Mouse (Mus musculus) frontal cortex, postnatal 36 days (tissue): ENCODE results near the gene Egr4.

Experiments used
- DNase-seq, 2 experiments: peaks; one replicate each; pipeline ENCODE4 v3.0.0; 2022; ENCODE audit warnings: low spot score in 2 of 2

Egr4 gene

DNA sequence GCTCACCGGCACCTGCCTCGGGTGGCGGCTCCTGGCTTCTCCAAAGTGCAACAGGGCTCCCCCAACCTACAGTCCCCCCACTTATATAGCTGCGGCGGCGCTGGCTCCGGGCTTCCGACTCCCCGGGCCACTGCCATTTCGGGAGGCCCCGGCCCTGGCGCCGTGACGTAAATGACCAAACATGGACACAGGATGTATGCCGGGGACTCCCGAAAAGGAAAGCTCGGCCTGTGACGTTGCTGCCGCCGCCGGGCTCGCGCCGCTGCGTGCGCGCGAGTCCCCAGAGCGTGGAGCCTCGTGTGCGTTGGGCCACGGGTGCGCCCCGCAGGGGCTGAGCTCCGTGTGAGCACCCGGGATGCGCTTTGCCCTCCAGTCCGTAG lies at the start of gene Egr4:
Egr4 (minus strand) TSS at position 59 of the 380 bp plus-strand sequence.
- DNase-seq: peak; percentile 91 to 93

GRCm38 (mm10) chr6:85562374-85562773 lies 49.0 kb upstream of the Egr4 start:
- DNase-seq: no peak

GRCm38 (mm10) chr6:85547642-85548041 lies 34.3 kb upstream of the Egr4 start:
- no peak for DNase-seq

DNA sequence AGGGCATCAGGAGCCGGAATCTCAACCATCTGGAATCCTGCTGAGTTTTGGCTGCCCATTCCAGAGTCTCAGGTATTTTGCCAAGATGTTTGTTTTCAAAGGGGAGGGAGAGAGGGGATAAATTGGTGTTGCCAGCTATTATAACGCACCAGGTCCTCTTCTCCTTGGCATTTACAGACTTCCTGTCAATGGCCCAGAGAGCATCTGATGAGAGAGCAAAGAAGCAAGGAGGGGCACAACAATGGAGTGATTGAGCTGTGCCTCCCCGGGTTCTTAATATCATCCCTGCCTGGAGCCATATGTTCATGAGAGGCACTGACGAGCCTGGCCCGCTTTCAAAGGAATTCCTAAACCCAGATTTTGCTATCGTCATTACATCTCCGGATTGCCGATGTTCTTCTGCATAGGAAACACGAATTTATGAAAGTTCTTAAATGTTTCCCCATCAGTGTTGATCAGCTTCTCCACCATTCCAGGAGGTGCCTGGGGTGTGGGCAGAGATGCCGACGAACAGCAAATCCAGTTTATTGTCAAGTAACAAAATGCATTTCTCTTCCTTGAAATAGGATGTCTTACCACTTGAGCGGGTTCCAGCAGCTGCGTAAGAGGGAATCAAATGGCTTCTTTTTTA lies 31.0 kb upstream of the Egr4 start:
- DNase-seq: peak; percentile 56 to 73

DNA sequence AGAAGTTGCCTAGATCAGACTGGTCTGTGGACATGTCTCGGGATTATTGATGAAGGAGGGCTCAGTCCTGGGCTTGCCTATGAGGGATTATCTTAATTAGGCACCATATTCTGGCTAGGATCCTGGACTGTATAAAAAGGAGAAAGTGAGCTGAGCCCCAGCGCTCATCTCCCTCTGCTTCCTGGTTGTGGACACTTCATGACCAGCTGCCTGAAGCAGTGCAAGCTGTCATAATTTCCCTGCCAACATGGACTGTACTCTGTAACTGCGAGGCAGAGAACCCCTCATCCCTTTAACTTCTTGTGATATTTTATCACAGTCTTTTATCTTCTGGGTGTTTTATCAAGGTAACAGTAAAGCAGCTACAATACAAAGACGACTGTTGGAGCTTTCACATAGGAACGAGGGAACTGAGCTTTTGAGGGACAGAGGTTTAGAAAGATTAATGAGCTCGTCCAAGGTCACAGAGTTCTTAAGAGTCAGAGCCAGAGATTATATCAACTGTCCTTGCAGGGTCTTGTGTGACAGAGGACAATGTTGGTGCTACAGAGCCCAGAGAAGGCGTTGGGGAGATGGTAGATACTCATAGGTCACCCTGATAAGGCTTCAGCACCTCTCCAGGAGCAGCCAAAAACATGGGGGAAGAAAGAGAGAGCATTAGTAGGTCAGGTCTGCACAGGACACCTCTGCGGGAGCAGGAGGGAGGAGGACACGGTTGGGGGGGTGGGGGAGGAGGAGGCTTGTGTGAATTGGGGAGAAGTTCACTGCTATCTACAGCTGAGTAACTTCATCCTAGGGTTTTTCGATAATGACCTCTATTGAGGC lies 30.2 kb upstream of the Egr4 start:
- DNase-seq: no peak

DNA sequence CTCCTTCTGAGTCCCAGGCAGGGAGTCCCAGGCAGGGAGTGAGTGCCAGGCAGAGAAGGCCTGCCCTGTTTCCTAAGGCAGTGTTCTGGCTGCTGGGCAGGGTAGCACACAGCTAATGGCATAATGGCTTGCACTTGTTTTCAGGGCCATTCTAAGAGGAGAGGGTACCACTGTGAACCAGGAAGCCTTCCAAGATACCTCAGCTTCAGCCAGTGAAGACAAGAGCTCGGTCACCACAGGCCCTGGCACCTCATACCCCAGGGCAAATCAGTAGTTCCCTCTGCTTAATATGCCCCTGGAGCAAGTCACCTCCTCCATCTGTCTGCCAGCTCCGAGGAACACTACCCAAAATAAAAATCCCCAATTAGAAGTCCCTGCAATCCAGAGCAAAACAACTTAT lies 9.4 kb upstream of the Egr4 start:
- DNase-seq: peak in 1 of 2 experiments; percentile 49

GRCm38 (mm10) chr6:85522026-85522425 lies 8.6 kb upstream of the Egr4 start:
- DNase-seq: no peak

GRCm38 (mm10) chr6:85518091-85518693 lies 4.8 kb upstream of the Egr4 start:
- DNase-seq: peak in 1 of 2 experiments; percentile 41

- no peak for DNase-seq
These were observed 2.6 kb upstream of the Egr4 start for GRCm38 (mm10) chr6:85515941-85516340.

- peak; percentile 40 to 44 for DNase-seq
These were observed 535 bp downstream of the Egr4 start for GRCm38 (mm10) chr6:85512577-85513530.

DNA sequence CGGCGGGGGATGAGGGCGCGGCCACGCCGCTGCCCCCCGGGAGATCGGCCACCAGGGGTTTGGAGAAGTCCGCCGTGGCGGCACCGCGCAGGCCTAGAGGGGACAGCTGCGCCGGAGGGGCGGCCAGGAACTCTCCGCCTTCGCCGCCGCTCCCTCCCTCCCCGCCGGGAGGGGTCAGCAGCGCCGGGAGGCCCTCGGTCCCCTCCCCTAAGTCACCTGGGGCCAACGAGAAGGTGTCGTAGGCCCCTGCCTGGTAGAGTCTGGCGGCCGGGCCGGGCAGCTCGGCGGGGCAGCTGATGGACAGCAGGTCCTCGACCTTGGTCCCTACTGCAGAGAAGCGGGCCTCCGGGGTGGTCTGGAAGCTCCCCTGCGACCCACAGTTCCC lies 1.3 kb downstream of the Egr4 start:
- no peak for DNase-seq

DNA sequence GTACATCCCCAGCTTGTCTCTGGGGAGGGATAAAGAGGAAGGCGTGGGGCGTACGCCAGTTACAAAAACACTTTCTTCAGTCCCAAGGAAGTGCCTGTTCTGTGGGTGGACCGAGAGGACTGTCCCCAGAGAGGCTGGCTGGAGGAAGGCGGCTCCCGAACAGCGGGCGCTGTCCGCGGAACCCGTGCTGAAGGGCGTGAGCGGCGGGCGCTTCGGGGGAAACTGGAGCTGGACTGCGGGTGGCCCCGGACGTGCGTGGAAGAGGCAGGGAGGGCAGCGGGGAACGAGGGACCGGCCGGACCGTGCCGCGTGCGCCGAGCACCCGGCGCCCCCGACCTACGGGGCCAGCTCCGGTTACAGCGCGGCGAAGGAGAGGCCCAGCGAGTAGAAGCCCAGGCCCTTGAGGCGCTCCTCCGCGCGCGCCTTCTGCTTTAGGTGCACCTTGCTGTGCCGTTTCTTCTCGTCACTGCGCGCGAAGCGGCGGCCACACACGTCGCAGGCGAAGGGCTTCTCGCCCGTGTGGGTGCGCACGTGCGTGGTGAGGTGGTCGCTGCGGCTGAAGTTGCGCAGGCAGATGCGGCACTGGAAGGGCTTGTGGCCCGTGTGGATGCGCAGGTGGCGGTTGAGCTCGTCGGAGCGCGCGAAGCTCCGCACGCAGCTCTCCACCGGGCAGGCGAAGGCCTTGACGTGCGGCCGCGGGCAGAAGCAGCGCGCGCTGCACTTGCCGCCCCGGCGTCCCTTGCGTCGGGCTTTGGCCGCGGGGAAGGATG lies 1.9 kb downstream of the Egr4 start:
- peak; percentile 25 to 44 for DNase-seq

DNA sequence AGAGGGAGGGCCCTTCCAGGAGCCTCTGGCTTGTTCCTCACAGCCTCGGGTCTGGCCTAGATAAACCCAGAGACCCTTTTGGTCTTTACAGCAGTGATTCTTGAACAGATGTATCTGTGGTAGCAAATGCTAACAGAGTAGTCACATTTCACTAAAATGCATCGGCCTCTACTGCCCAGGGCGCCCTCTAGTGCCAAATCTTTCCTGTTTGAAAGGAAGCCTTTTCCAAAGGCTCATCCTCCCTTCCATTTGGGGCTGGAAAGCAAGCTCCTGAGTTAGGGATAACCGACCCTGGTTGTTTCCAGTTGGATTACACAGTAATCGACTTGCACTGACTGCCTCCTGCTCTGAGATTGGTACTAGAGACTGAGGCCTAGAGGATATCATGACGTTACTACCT lies 2.9 kb downstream of the Egr4 start:
- DNase-seq: peak; percentile 76 to 90

- DNase-seq: peak in 1 of 2 experiments; percentile 19
These were observed 4.8 kb downstream of the Egr4 start for GRCm38 (mm10) chr6:85508602-85509001.

- DNase-seq: peak in 1 of 2 experiments; percentile 36
These were observed 8.5 kb downstream of the Egr4 start for GRCm38 (mm10) chr6:85504908-85505307.

GRCm38 (mm10) chr6:85502911-85503250 lies 10.5 kb downstream of the Egr4 start, which contains the start of gene Fbxo41:
Gene Fbxo41 (minus strand): TSS chr6:85502994.
- peak; percentile 74 to 78 for DNase-seq

- peak; percentile 36 to 66 for DNase-seq
These were observed 11.1 kb downstream of the Egr4 start for GRCm38 (mm10) chr6:85502103-85502910.

DNA sequence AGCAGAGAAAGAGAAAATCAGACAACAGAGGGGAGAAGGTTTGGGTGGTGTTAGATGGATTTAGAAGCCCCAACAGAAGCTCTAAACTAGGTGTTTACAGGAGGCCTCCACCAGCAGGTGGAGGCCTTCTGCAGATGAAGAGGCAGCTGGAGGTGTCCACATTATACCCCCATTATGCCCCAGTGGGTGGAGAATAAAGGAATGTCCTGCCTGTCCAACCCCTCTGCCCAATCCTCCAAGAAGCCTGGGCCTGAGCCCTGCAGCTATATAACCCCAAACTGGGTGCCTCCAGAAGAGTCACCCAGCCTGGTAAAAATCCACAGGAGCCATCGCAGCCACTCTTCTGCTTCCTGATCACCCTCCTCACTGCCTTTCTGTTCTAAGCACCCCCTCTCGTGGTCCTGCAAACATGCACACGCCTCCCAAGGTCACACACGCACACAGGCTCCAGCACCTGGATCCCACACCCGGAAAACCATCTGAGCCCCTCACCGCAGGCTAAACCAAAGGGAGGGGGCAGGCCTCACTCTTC lies 11.8 kb downstream of the Egr4 start:
- peak in 1 of 2 experiments; percentile 16 for DNase-seq

- DNase-seq: no peak
These were observed 13.0 kb downstream of the Egr4 start for GRCm38 (mm10) chr6:85500416-85500815.

GRCm38 (mm10) chr6:85498147-85498546 lies 15.2 kb downstream of the Egr4 start:
- no peak for DNase-seq
